Mouse (Mus musculus): ENCODE measurements at regions not wholly inside any gene's neighbourhood (a gene's known extent, or its start where the extent isn't known, plus 50 kb on each side); places are given as distances from the start of the nearest gene placed in this dataset.
"Not testable (repeated sequence)": the region's sequence is repeated elsewhere in the genome, so short reads cannot be mapped to it uniquely, and the experiment has no call there.

- no peak for DNase-seq
- TF ChIP-seq CTCF (IDR thresholded peaks at IDR 0.05; ENCODE audit: insufficient read depth, low read length): no peak
- no peak for TF ChIP-seq POLR2A (IDR thresholded peaks at IDR 0.05; ENCODE audit: borderline replicate concordance, extremely low read depth, low read depth, low read length)
- 43% methylated on average over 3 of the region's 3 CpGs for WGBS
- Histone ChIP-seq H3K4me1 (ENCODE audit: control insufficient read depth, insufficient read depth, low read length) (no peaks in the 10 kb centered on the region), H3K4me3 (replicated peaks; ENCODE audit: extremely low read depth, low read depth, low read length) (no peak overlapping the region)
Observed at GRCm38 (mm10) chr14:53802547-53802946, 451.4 kb downstream of the Dad1 start.

- 75% methylated on average over 11 of the region's 11 CpGs for WGBS
- H3K4me1 ChIP-seq (ENCODE audit: control insufficient read depth, insufficient read depth, low read length): no peaks in the 10 kb centered on the region
- DNase-seq: no peak
- TF ChIP-seq CTCF (IDR thresholded peaks at IDR 0.05; ENCODE audit: insufficient read depth, low read length) (no peak), POLR2A (IDR thresholded peaks at IDR 0.05; ENCODE audit: borderline replicate concordance, extremely low read depth, low read depth, low read length) (no peak)
- H3K4me3 ChIP-seq (replicated peaks; ENCODE audit: extremely low read depth, low read depth, low read length): no peak overlapping the region
Observed at GRCm38 (mm10) chr14:53800508-53801136, 453.3 kb downstream of the Dad1 start.

- not testable (repeated sequence) for H3K4me1 ChIP-seq (ENCODE audit: control insufficient read depth, insufficient read depth, low read length); DNase-seq; H3K4me3 ChIP-seq (replicated peaks; ENCODE audit: extremely low read depth, low read depth, low read length)
- 57% methylated on average over 1 of the region's 1 CpGs for WGBS
Observed at GRCm38 (mm10) chr14:53795160-53795559, 458.7 kb downstream of the Dad1 start.

- DNase-seq: no peak
- TF ChIP-seq POLR2A (IDR thresholded peaks at IDR 0.05; ENCODE audit: borderline replicate concordance, extremely low read depth, low read depth, low read length) (no peak), CTCF (IDR thresholded peaks at IDR 0.05; ENCODE audit: insufficient read depth, low read length) (no peak)
- H3K4me3 ChIP-seq (replicated peaks; ENCODE audit: extremely low read depth, low read depth, low read length): no peak overlapping the region
- H3K4me1 ChIP-seq (ENCODE audit: control insufficient read depth, insufficient read depth, low read length): no peaks in the 10 kb centered on the region
- 78% methylated on average over 5 of the region's 5 CpGs for WGBS
Observed at GRCm38 (mm10) chr14:53794527-53794926, 459.4 kb downstream of the Dad1 start.

- DNase-seq; H3K4me3 ChIP-seq (replicated peaks; ENCODE audit: extremely low read depth, low read depth, low read length); H3K4me1 ChIP-seq (ENCODE audit: control insufficient read depth, insufficient read depth, low read length): not testable (repeated sequence)
- whole genome bisulfite sequencing: 85% methylated on average over 1 of the region's 1 CpGs
Observed at GRCm38 (mm10) chr14:53792432-53792831, 461.5 kb downstream of the Dad1 start.

GRCm38 (mm10) chr14:53785547-53785946 is 468.4 kb downstream of the Dad1 start:
- WGBS: 68% methylated on average over 2 of the region's 2 CpGs
- not testable (repeated sequence) for H3K4me1 ChIP-seq (ENCODE audit: control insufficient read depth, insufficient read depth, low read length); H3K4me3 ChIP-seq (replicated peaks; ENCODE audit: extremely low read depth, low read depth, low read length); DNase-seq

GRCm38 (mm10) chr14:53777375-53777774 is 476.5 kb downstream of the Dad1 start:
- Histone ChIP-seq H3K4me3 (replicated peaks; ENCODE audit: extremely low read depth, low read depth, low read length) (no peak overlapping the region), H3K4me1 (ENCODE audit: control insufficient read depth, insufficient read depth, low read length) (no peaks in the 10 kb centered on the region)
- no peak for DNase-seq
- WGBS: 59% methylated on average over 3 of the region's 3 CpGs
- no peak for TF ChIP-seq CTCF (IDR thresholded peaks at IDR 0.05; ENCODE audit: insufficient read depth, low read length)

GRCm38 (mm10) chr14:53776717-53777116 is 477.2 kb downstream of the Dad1 start:
- peak; percentile 39; the same call in 1 of the 2 replicates for TF ChIP-seq CTCF (IDR thresholded peaks at IDR 0.05; ENCODE audit: insufficient read depth, low read length)
- WGBS: 57% methylated on average over 1 of the region's 1 CpGs
- H3K4me1 ChIP-seq (ENCODE audit: control insufficient read depth, insufficient read depth, low read length); H3K4me3 ChIP-seq (replicated peaks; ENCODE audit: extremely low read depth, low read depth, low read length): not testable (repeated sequence)
- DNase-seq: peak; percentile 7

- not testable (repeated sequence) for H3K4me1 ChIP-seq (ENCODE audit: control insufficient read depth, insufficient read depth, low read length); H3K4me3 ChIP-seq (replicated peaks; ENCODE audit: extremely low read depth, low read depth, low read length)
Observed at GRCm38 (mm10) chr14:53766501-53766900, 487.4 kb downstream of the Dad1 start.

GRCm38 (mm10) chr14:53765918-53766317 is 488.0 kb downstream of the Dad1 start:
- H3K4me1 ChIP-seq (ENCODE audit: control insufficient read depth, insufficient read depth, low read length); DNase-seq; H3K4me3 ChIP-seq (replicated peaks; ENCODE audit: extremely low read depth, low read depth, low read length): not testable (repeated sequence)
- 81% methylated on average over 1 of the region's 1 CpGs for WGBS

More at GRCm38 (mm10) chr14:53766501-53766900, 487.4 kb downstream of the Dad1 start:
- 32% methylated on average over 6 of the region's 6 CpGs for WGBS
- not testable (repeated sequence) for DNase-seq

- 68% methylated on average over 2 of the region's 2 CpGs for WGBS
- not testable (repeated sequence) for DNase-seq
Observed at GRCm38 (mm10) chr14:53760578-53760977, 493.3 kb downstream of the Dad1 start.

GRCm38 (mm10) chr14:53757782-53758181 is 496.1 kb downstream of the Dad1 start:
- not testable (repeated sequence) for H3K4me1 ChIP-seq (ENCODE audit: control insufficient read depth, insufficient read depth, low read length); H3K4me3 ChIP-seq (replicated peaks; ENCODE audit: extremely low read depth, low read depth, low read length); DNase-seq
- 59% methylated on average over 4 of the region's 4 CpGs for WGBS

More at GRCm38 (mm10) chr14:53760578-53760977, 493.3 kb downstream of the Dad1 start:
- H3K4me3 ChIP-seq (replicated peaks; ENCODE audit: extremely low read depth, low read depth, low read length); H3K4me1 ChIP-seq (ENCODE audit: control insufficient read depth, insufficient read depth, low read length): not testable (repeated sequence)

- not testable (repeated sequence) for H3K4me3 ChIP-seq (replicated peaks; ENCODE audit: extremely low read depth, low read depth, low read length); H3K4me1 ChIP-seq (ENCODE audit: control insufficient read depth, insufficient read depth, low read length); DNase-seq
- no CpG with 5 or more reads among the region's 1 CpGs for WGBS
Observed at GRCm38 (mm10) chr14:53757095-53757494, 496.8 kb downstream of the Dad1 start.
